Mouse (Mus musculus) MEL (cell line): ENCODE data around the gene Fcrlb.

Source experiments
- CTCF ChIP-seq, 3 experiments: IDR thresholded peaks in 2 of 3; conservative IDR thresholded peaks in 1 of 3; 2 replicates each; pipeline ENCODE4 v1.5.1; 2011 to 2012; ENCODE audit warnings: low read length in 3 of 3, low read depth in 2 of 3, mild to moderate bottlenecking in 2 of 3, improper control_type of control experiment in 1 of 3, inconsistent platforms in 1 of 3, mixed read lengths in 1 of 3, moderate library complexity in 1 of 3; ENCODE audit not compliant: control insufficient read depth in 1 of 3, insufficient read depth in 1 of 3, poor library complexity in 1 of 3, severe bottlenecking in 1 of 3
- GATA1 ChIP-seq: IDR thresholded peaks from 2 replicates; pipeline ENCODE4 v1.6.1; 2011; ENCODE audit warnings: low read depth, low read length, improper control_type of control experiment
- MAFK ChIP-seq: IDR thresholded peaks from 2 replicates; pipeline ENCODE4 v1.6.1; 2011; ENCODE audit warnings: low read depth, mild to moderate bottlenecking, low read length, improper control_type of control experiment, borderline replicate concordance
- MAX ChIP-seq: IDR thresholded peaks from 2 replicates; pipeline ENCODE4 v1.6.1; 2011; ENCODE audit warnings: low read length, improper control_type of control experiment
- POLR2A ChIP-seq, 2 experiments: IDR thresholded peaks; 2 replicates each; pipeline ENCODE4 v1.6.1; 2011 to 2012; ENCODE audit warnings: low read length in 2 of 2, mild to moderate bottlenecking in 2 of 2, control low read depth in 1 of 2, improper control_type of control experiment in 1 of 2, low read depth in 1 of 2, moderate library complexity in 1 of 2; ENCODE audit not compliant: control insufficient read depth in 1 of 2, insufficient read depth in 1 of 2, poor library complexity in 1 of 2
- TCF12 ChIP-seq: IDR thresholded peaks from 2 replicates; pipeline ENCODE4 v1.6.1; 2014; ENCODE audit warnings: low read depth, mild to moderate bottlenecking, inconsistent platforms, low read length, improper control_type of control experiment, moderate library complexity

- TF ChIP-seq CTCF (IDR thresholded peaks at IDR 0.05 in 2 of 3, conservative IDR thresholded peaks at IDR 0.05 in 1 of 3; ENCODE audit: control insufficient read depth in 1 of 3, insufficient read depth in 1 of 3, low read depth in 2 of 3, low read length in 3 of 3, poor library complexity in 1 of 3, severe bottlenecking in 1 of 3) (no peak), GATA1 (no peak), MAFK (no peak), TCF12 (no peak), POLR2A (IDR thresholded peaks at IDR 0.05; ENCODE audit: control insufficient read depth in 1 of 2, insufficient read depth in 1 of 2, low read depth in 1 of 2, low read length in 2 of 2, poor library complexity in 1 of 2) (no peak), MAX (no peak)
Measured at GRCm38 (mm10) chr1:170907111-170907455, 5.7 kb downstream of the Fcrlb start.
